Comparison of ENCODE assay signal across 22 mouse cellular contexts in the genomic region with DNA sequence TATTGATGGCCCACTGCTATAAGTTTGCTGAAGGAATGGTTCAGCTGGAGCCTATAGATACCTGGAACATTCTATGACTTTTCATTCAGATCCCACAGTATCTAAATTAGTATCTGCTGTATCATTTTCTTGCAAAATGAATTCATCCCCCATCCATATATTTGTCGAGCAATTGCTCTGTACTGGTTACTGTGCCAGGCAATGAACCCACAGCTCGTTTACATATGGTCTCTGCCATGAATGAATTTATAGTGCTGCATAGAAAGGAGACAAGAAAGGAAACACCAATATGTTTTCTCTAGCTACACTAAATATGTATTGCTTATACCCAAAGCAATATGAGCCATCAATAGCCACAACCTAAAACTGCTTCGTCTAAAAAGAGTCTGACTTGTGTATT.
"Had no signal": no experiment of that assay in that cellular context is flagged by ENCODE, and none has a peak within 500 bp of the region (broad histone marks: within the 10 kb centered on the region; RNA-seq: fewer than 3 reads in every experiment).

No protein-coding gene starts in this region.

- H3K9ac ChIP-seq: liver, postnatal 0 days; lung, embryonic 15.5 days; midbrain, embryonic 12.5 days; neural tube, embryonic 13.5 days; neural tube, embryonic 15.5 days had no signal

- H3K27ac ChIP-seq: lung, embryonic 15.5 days; macrophage; midbrain, embryonic 10.5 days; midbrain, embryonic 12.5 days; neural tube, embryonic 13.5 days; neural tube, embryonic 15.5 days had no signal

- H3K9me3 ChIP-seq: lung, embryonic 15.5 days; midbrain, embryonic 10.5 days; midbrain, embryonic 12.5 days; neural tube, embryonic 13.5 days; neural tube, embryonic 15.5 days had no signal

- H3K4me3 ChIP-seq: lung, embryonic 15.5 days; midbrain, embryonic 10.5 days; midbrain, embryonic 12.5 days; myocyte; neural tube, embryonic 13.5 days; neural tube, embryonic 15.5 days had no signal

- H3K4me2 ChIP-seq: lung, embryonic 15.5 days; midbrain, embryonic 12.5 days; neural tube, embryonic 13.5 days; neural tube, embryonic 15.5 days had no signal

- ATAC-seq: liver, postnatal 0 days; lung, postnatal 0 days; midbrain, embryonic 16.5 days had no signal

- H3K36me3 ChIP-seq: lung, embryonic 15.5 days; midbrain, embryonic 10.5 days; midbrain, embryonic 12.5 days; neural tube, embryonic 13.5 days; neural tube, embryonic 15.5 days had no signal

- H3K27me3 ChIP-seq: midbrain, embryonic 12.5 days; neural tube, embryonic 13.5 days; neural tube, embryonic 15.5 days had no signal

- DNase-seq: liver, postnatal 0 days; lung, adult 2 months; lung, postnatal 14 days; lung, postnatal 36 days; midbrain, embryonic 14.5 days; retina, postnatal 1 day; right cerebral cortex, adult 18-20 months; right cerebral cortex, postnatal 25 days; right cerebral cortex, postnatal 4 days; spleen, adult 18-20 months; thymus, adult 2 months; thymus, postnatal 25 days; thymus, postnatal 4 days had no signal

- H3K4me1 ChIP-seq: midbrain, embryonic 10.5 days; midbrain, embryonic 12.5 days; neural tube, embryonic 13.5 days; neural tube, embryonic 15.5 days had no signal
